Mouse (Mus musculus) liver, embryonic 14 days (tissue): ENCODE data around the gene Gsc. TPM values are rescaled to one million over a fixed set of nuclear protein-coding genes. Genes with fewer than 3 reads are reported as not detected.

Source experiments
- polyA plus RNA-seq: library from polyadenylated mRNA; depleted of rRNA; stranded (reverse); fragments of >200 nt; gene quantifications from 2 replicates; pipeline ENCODE4 v1.2.3, GENCODE M21; 2012; rRNA removed

Gsc gene
- polyA plus RNA-seq, result 0.01 TPM in 1 of 2 replicates, not detected in the other

GRCm38 (mm10) chr12:104472601-104473424 lies at the start of gene Gsc:
TSS of gene Gsc (minus strand) at chr12:104473330.

Other genes with a start within 250 kb of the Gsc start
- gene Serpina3g, start 237.1 kb downstream of the Gsc start, polyA plus RNA-seq, result 1.4 and 1.5 TPM in 2 replicates
- 0.08 and 0.12 TPM in 2 replicates for gene Serpina3i, start 210.2 kb downstream of the Gsc start, polyA plus RNA-seq
- not detected in 2 replicates for gene Serpina3j, start 158.8 kb downstream of the Gsc start, polyA plus RNA-seq
- gene Serpina3k, start 134.8 kb downstream of the Gsc start, polyA plus RNA-seq, result not detected in 2 replicates
- 0.03 TPM in 2 replicates for gene Serpina3m, start 134.8 kb downstream of the Gsc start, polyA plus RNA-seq
- 0.30 and 0.35 TPM in 2 replicates for gene Serpina3n, start 66.6 kb downstream of the Gsc start, polyA plus RNA-seq